Mouse (Mus musculus): Measurements from ENCODE around the gene Tmco3.

GRCm38 (mm10) chr8:13252837-13253236 lies 35.2 kb upstream of the Tmco3 start:
- no peak for TF ChIP-seq CTCF (IDR thresholded peaks at IDR 0.05; ENCODE audit: control insufficient read depth, insufficient read depth, low read length)
- TF ChIP-seq POLR2A (IDR thresholded peaks at IDR 0.05; ENCODE audit: borderline replicate concordance, control insufficient read depth, low read depth, low read length), result no peak

All from bone marrow, adult 2 months (tissue).